9 mouse cellular contexts compared by ENCODE assay signal in genomic region chr11:88070392-88070791, GRCm38 (mm10). TPM values are rescaled to one million over a fixed set of nuclear protein-coding genes. Genes with fewer than 3 reads are reported as not detected.
DNase-seq lines count a peak whose midpoint lies in the region; ATAC-seq lines count a peak whose summit lies in the region.
"Had no signal": no experiment of that assay in that cellular context is flagged by ENCODE, and none has a peak within 500 bp of the region (broad histone marks: within the 10 kb centered on the region; RNA-seq: fewer than 3 reads in every experiment).

No protein-coding gene starts in this region.

- H3K9ac ChIP-seq in hindbrain, embryonic 13.5 days: peak overlapping the region; percentile 71
- peak overlapping the region; percentile 43; the same call in 1 of the 2 replicates for H3K9ac ChIP-seq in midbrain, embryonic 12.5 days (replicated peaks)

- H3K27ac ChIP-seq in hindbrain, embryonic 13.5 days: 0 out of 2 replicates have a peak overlapping the region, but pooled peaks have one; percentile 37
- H3K27ac ChIP-seq in midbrain, embryonic 12.5 days (replicated peaks): no peak overlapping the region

- no peak for ATAC-seq in hindbrain, embryonic 13.5 days (ENCODE audit: low FRiP score)
- no peak for ATAC-seq in midbrain, embryonic 12.5 days (ENCODE audit: low FRiP score, low read depth)
- ATAC-seq in inflammation-experienced regulatory T-cells, adult 6 months: no peak

- peaks cover 19% of the 10 kb centered on the region for H3K36me3 ChIP-seq in hindbrain, embryonic 13.5 days
- peaks cover 22% of the 10 kb centered on the region; the same call in 1 of the 2 replicates for H3K36me3 ChIP-seq in midbrain, embryonic 12.5 days

- peak overlapping the region; percentile 99 for H3K4me3 ChIP-seq in hindbrain, embryonic 13.5 days
- H3K4me3 ChIP-seq in midbrain, embryonic 12.5 days: peak overlapping the region; percentile 99

- H3K27me3 ChIP-seq in hindbrain, embryonic 13.5 days: no peaks in the 10 kb centered on the region
- no peaks in the 10 kb centered on the region for H3K27me3 ChIP-seq in midbrain, embryonic 12.5 days

- H3K4me2 ChIP-seq in hindbrain, embryonic 13.5 days: peak overlapping the region; percentile 81
- peak overlapping the region; percentile 80 for H3K4me2 ChIP-seq in midbrain, embryonic 12.5 days (replicated peaks)

- no peaks in the 10 kb centered on the region for H3K9me3 ChIP-seq in hindbrain, embryonic 13.5 days
- no peaks in the 10 kb centered on the region for H3K9me3 ChIP-seq in midbrain, embryonic 12.5 days

- H3K4me1 ChIP-seq in hindbrain, embryonic 13.5 days (replicated peaks): peaks cover 65% of the 10 kb centered on the region
- H3K4me1 ChIP-seq in midbrain, embryonic 12.5 days: peaks cover 49% of the 10 kb centered on the region

- 23% methylated on average over 4 of the region's 4 CpGs for WGBS in hindbrain, embryonic 13.5 days
- WGBS in midbrain, embryonic 12.5 days: 22% methylated on average over 4 of the region's 4 CpGs

- DNase-seq in heart, adult 11 months: peak; percentile 46
- no peak for DNase-seq in heart, adult 9 months (ENCODE audit: low spot score in 2 of 2)
- DNase-seq in Muller cell, postnatal 12 days (ENCODE audit: inconsistent ontology term): peak; percentile 55
- DNase-seq in adrenal gland, adult 2 months: no peak
- no peak for DNase-seq in adrenal gland, postnatal 36 days
- DNase-seq: adrenal gland, postnatal 10 days had no signal

RNA-seq across cellular contexts. Expression of gene Vezf1, which starts 2.3 kb away (rescaled TPM):
- polyA plus RNA-seq in hindbrain, embryonic 13.5 days (2015; fragmentation: Nextera tagmentation; extraction: Ambion mirVana): 53.9 TPM in 2 replicates
- polyA plus RNA-seq in midbrain, embryonic 12.5 days (2016; fragmentation: Nextera tagmentation; extraction: Ambion mirVana): 88.6 and 95.5 TPM in 2 replicates
- total RNA-seq in adrenal gland, adult 2 months (2021): 10 to 100 TPM; 48.3 to 52.4 TPM
- 13.5 and 14.6 TPM in 2 replicates for polyA plus RNA-seq in adrenal gland, adult 2 months (2012; rRNA removed)
- total RNA-seq in adrenal gland, postnatal 36 days (2021): 10 to 100 TPM; 49.3 to 50.9 TPM
- 10 to 100 TPM; 19.3 to 25.6 (median 21.5) TPM for polyA plus RNA-seq in inflammation-experienced regulatory T-cells, adult 6 months (2017; shearing (Covaris generic))

RNA-seq across cellular contexts. Expression of gene Srsf1, which starts 23.2 kb away (rescaled TPM):
- 282 and 298 TPM in 2 replicates for polyA plus RNA-seq in hindbrain, embryonic 13.5 days (2015; fragmentation: Nextera tagmentation; extraction: Ambion mirVana)
- polyA plus RNA-seq in midbrain, embryonic 12.5 days (2016; fragmentation: Nextera tagmentation; extraction: Ambion mirVana): 484 and 550 TPM in 2 replicates
- total RNA-seq in adrenal gland, adult 2 months (2021): 100 to 1,000 TPM; 179 to 252 TPM
- polyA plus RNA-seq in adrenal gland, adult 2 months (2012; rRNA removed): 210 and 224 TPM in 2 replicates
- total RNA-seq in adrenal gland, postnatal 36 days (2021): 100 to 1,000 TPM; 212 to 243 TPM
- polyA plus RNA-seq in inflammation-experienced regulatory T-cells, adult 6 months (2017; shearing (Covaris generic)): 10 to 100 TPM; 40.8 to 52.4 (median 50.5) TPM

RNA-seq across cellular contexts. Expression of gene Cuedc1, which starts 27.5 kb away (rescaled TPM):
- polyA plus RNA-seq in hindbrain, embryonic 13.5 days (2015; fragmentation: Nextera tagmentation; extraction: Ambion mirVana): 46.4 and 49.5 TPM in 2 replicates
- 40.5 and 45.7 TPM in 2 replicates for polyA plus RNA-seq in midbrain, embryonic 12.5 days (2016; fragmentation: Nextera tagmentation; extraction: Ambion mirVana)
- 10 to 100 TPM; 49.3 to 61.7 TPM for total RNA-seq in adrenal gland, adult 2 months (2021)
- polyA plus RNA-seq in adrenal gland, adult 2 months (2012; rRNA removed): 76.9 and 91.3 TPM in 2 replicates
- total RNA-seq in adrenal gland, postnatal 36 days (2021): 10 to 100 TPM; 46.9 to 53.4 TPM
- polyA plus RNA-seq in inflammation-experienced regulatory T-cells, adult 6 months (2017; shearing (Covaris generic)): 1 to 10 TPM; 2.0 to 6.4 (median 5.2) TPM

Comparison
In these comparisons a context has a peak if more than half of its experiments do, and no peak if none do; other contexts are left out.
1. DNase-seq: peak in heart, adult 11 months (single experiment) and Muller cell, postnatal 12 days (single experiment); none in heart, adult 9 months (0 of 2), adrenal gland, adult 2 months (single experiment) and adrenal gland, postnatal 36 days (0 of 2).